Mouse (Mus musculus) heart, postnatal 0 days (tissue): ENCODE results near the gene Pspc1.

ENCODE experiments used
- CTCF ChIP-seq: IDR thresholded peaks from 2 replicates; pipeline ENCODE4 v1.5.1; 2016; ENCODE audit warnings: antibody characterized with exemption, control low read depth, low read depth
- EP300 ChIP-seq: IDR thresholded peaks from 2 replicates; pipeline ENCODE4 v1.6.1; 2016; ENCODE audit warnings: antibody characterized with exemption, low read depth

DNA sequence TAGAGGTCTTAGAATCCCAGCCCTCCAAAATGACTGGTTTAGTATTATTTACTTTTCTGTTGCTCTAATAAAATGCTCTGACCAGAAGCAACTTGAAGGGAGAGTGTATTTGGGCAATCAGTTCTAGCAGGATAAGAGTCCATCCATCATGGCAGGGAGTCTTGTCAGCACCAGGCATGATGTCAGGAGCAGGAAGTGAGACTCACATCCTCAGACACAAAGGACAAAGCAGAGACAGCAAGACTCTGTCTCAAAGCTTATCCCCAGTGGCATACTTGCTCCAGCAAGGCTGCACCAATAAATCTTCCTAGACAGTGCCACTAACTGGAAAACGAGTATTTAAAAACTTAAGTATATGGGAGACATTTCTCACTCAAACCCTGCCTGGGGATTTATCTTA lies 92.7 kb downstream of the Pspc1 start:
- TF ChIP-seq CTCF: no peak
- TF ChIP-seq EP300: no peak
